Mouse (Mus musculus): ENCODE measurements at regions not wholly inside any gene's neighbourhood (a gene's known extent, or its start where the extent isn't known, plus 50 kb on each side); places are given as distances from the start of the nearest gene placed in this dataset.

DNA sequence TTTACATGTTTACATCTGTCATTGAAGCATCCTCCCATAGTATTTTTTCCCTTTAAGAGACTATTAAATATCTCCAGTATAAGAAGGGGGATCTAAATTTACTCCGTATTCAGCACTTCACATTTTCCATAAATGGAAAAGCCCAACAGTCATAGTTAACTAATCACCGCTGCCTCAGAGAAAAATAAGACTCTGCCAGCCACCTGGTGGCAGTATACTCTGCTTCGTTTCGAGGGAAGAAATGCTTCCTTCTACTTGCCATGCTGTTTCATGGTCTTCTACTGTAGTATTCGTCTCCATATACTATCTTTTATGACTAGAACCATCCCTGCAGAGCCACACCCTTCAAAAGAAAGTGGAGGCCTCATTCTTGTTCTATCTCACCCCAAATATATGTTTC, 52.0 kb upstream of the Tro start:
- no peak; the same call in 1 of the 2 replicates for ATAC-seq (ENCODE audit: insufficient read depth)
- DNase-seq, result peak; percentile 80

More for the DNA sequence above, 52.0 kb upstream of the Tro start:
- peak; percentile 64 for TF ChIP-seq CTCF (IDR thresholded peaks at IDR 0.05; ENCODE audit: low read depth)
- WGBS, result 26% methylated on average over 5 of the region's 5 CpGs
- Histone ChIP-seq H3K27ac (ENCODE audit: low read depth) (no peak overlapping the region), H3K27me3 (ENCODE audit: insufficient read depth, low read length) (no peaks in the 10 kb centered on the region), H3K36me3 (ENCODE audit: insufficient read depth) (no peaks in the 10 kb centered on the region), H3K9ac (no peak overlapping the region), H3K9me3 (ENCODE audit: low read depth, low read length) (no peaks in the 10 kb centered on the region), H3K4me2 (no peak overlapping the region), H3K4me1 (ENCODE audit: insufficient read depth) (no peaks in the 10 kb centered on the region), H3K4me3 (ENCODE audit: low read depth, low read length) (no peak overlapping the region)
